Mouse (Mus musculus): ENCODE results near the gene Il22ra2. TPM values are rescaled to one million over a fixed set of nuclear protein-coding genes. Genes with fewer than 3 reads are reported as not detected.

Il22ra2 gene
- polyA plus RNA-seq, 1 experiment = not detected

- H3ac ChIP-seq (ENCODE audit: control insufficient read depth, insufficient read length, low read depth) = no peak overlapping the region
- no peak overlapping the region for H3K4me3 ChIP-seq (ENCODE audit: insufficient read depth, poor library complexity, severe bottlenecking)
- no peaks in the 10 kb centered on the region for H3K27me3 ChIP-seq (ENCODE audit: control insufficient read depth, insufficient read depth, insufficient read length)
- H3K36me3 ChIP-seq (ENCODE audit: control insufficient read depth, insufficient read depth) = no peaks in the 10 kb centered on the region
- no peak for TF ChIP-seq MYOD1 (IDR thresholded peaks at IDR 0.05; ENCODE audit: control insufficient read depth, insufficient read length, low read depth)
- TF ChIP-seq MYOG (IDR thresholded peaks at IDR 0.05; ENCODE audit: control insufficient read depth, extremely low read depth, insufficient read length) = no peak
- TF ChIP-seq CTCF (IDR thresholded peaks at IDR 0.05; ENCODE audit: control insufficient read depth, insufficient read depth, insufficient read length) = no peak
- TF ChIP-seq CEBPB (IDR thresholded peaks at IDR 0.05; ENCODE audit: low read depth) = no peak
- TF ChIP-seq MAX (IDR thresholded peaks at IDR 0.05) = no peak
- no peak for TF ChIP-seq USF1 (IDR thresholded peaks at IDR 0.05; ENCODE audit: low read depth)
- no peak for TF ChIP-seq FOSL1 (IDR thresholded peaks at IDR 0.05; ENCODE audit: insufficient read depth, low read length, poor library complexity, severe bottlenecking)
- H3K79me2 ChIP-seq (ENCODE audit: control insufficient read depth, insufficient read depth) = no peaks in the 10 kb centered on the region
- no peaks in the 10 kb centered on the region for H3K79me3 ChIP-seq (ENCODE audit: low read depth)
Observed at GRCm38 (mm10) chr10:19624617-19625016, 2.8 kb downstream of the Il22ra2 start.

- H3K4me3 ChIP-seq (ENCODE audit: insufficient read depth, poor library complexity, severe bottlenecking) = no peak overlapping the region
- H3ac ChIP-seq (ENCODE audit: control insufficient read depth, insufficient read length, low read depth) = no peak overlapping the region
- H3K79me2 ChIP-seq (ENCODE audit: control insufficient read depth, insufficient read depth) = no peaks in the 10 kb centered on the region
- H3K36me3 ChIP-seq (ENCODE audit: control insufficient read depth, insufficient read depth) = no peaks in the 10 kb centered on the region
- TF ChIP-seq MYOG (IDR thresholded peaks at IDR 0.05; ENCODE audit: control insufficient read depth, extremely low read depth, insufficient read length) (no peak), FOSL1 (IDR thresholded peaks at IDR 0.05; ENCODE audit: insufficient read depth, low read length, poor library complexity, severe bottlenecking) (no peak), CEBPB (IDR thresholded peaks at IDR 0.05; ENCODE audit: low read depth) (no peak), MYOD1 (IDR thresholded peaks at IDR 0.05; ENCODE audit: control insufficient read depth, insufficient read length, low read depth) (no peak), MAX (IDR thresholded peaks at IDR 0.05) (no peak), CTCF (IDR thresholded peaks at IDR 0.05; ENCODE audit: control insufficient read depth, insufficient read depth, insufficient read length) (no peak), USF1 (IDR thresholded peaks at IDR 0.05; ENCODE audit: low read depth) (no peak)
- no peaks in the 10 kb centered on the region for H3K27me3 ChIP-seq (ENCODE audit: control insufficient read depth, insufficient read depth, insufficient read length)
- H3K79me3 ChIP-seq (ENCODE audit: low read depth) = no peaks in the 10 kb centered on the region
Observed at GRCm38 (mm10) chr10:19627342-19627741, 5.5 kb downstream of the Il22ra2 start.

- no peak overlapping the region for H3K4me3 ChIP-seq (ENCODE audit: insufficient read depth, poor library complexity, severe bottlenecking)
- H3ac ChIP-seq (ENCODE audit: control insufficient read depth, insufficient read length, low read depth) = no peak overlapping the region
- no peaks in the 10 kb centered on the region for H3K79me3 ChIP-seq (ENCODE audit: low read depth)
- no peaks in the 10 kb centered on the region for H3K79me2 ChIP-seq (ENCODE audit: control insufficient read depth, insufficient read depth)
- no peaks in the 10 kb centered on the region for H3K27me3 ChIP-seq (ENCODE audit: control insufficient read depth, insufficient read depth, insufficient read length)
- H3K36me3 ChIP-seq (ENCODE audit: control insufficient read depth, insufficient read depth) = no peaks in the 10 kb centered on the region
- TF ChIP-seq FOSL1 (IDR thresholded peaks at IDR 0.05; ENCODE audit: insufficient read depth, low read length, poor library complexity, severe bottlenecking) (no peak), CEBPB (IDR thresholded peaks at IDR 0.05; ENCODE audit: low read depth) (no peak), MYOG (IDR thresholded peaks at IDR 0.05; ENCODE audit: control insufficient read depth, extremely low read depth, insufficient read length) (no peak), MYOD1 (IDR thresholded peaks at IDR 0.05; ENCODE audit: control insufficient read depth, insufficient read length, low read depth) (no peak), MAX (IDR thresholded peaks at IDR 0.05) (no peak), CTCF (IDR thresholded peaks at IDR 0.05; ENCODE audit: control insufficient read depth, insufficient read depth, insufficient read length) (no peak), USF1 (IDR thresholded peaks at IDR 0.05; ENCODE audit: low read depth) (no peak)
Observed at GRCm38 (mm10) chr10:19627748-19628147, 6.0 kb downstream of the Il22ra2 start.

GRCm38 (mm10) chr10:19631616-19632195, 9.9 kb downstream of the Il22ra2 start:
- Histone ChIP-seq H3K79me3 (ENCODE audit: low read depth) (no peaks in the 10 kb centered on the region), H3K36me3 (ENCODE audit: control insufficient read depth, insufficient read depth) (no peaks in the 10 kb centered on the region), H3ac (ENCODE audit: control insufficient read depth, insufficient read length, low read depth) (no peak overlapping the region), H3K27me3 (ENCODE audit: control insufficient read depth, insufficient read depth, insufficient read length) (no peaks in the 10 kb centered on the region), H3K79me2 (ENCODE audit: control insufficient read depth, insufficient read depth) (no peaks in the 10 kb centered on the region), H3K4me3 (ENCODE audit: insufficient read depth, poor library complexity, severe bottlenecking) (no peak overlapping the region)
- no peak for TF ChIP-seq MYOD1 (IDR thresholded peaks at IDR 0.05; ENCODE audit: control insufficient read depth, insufficient read length, low read depth)

- H3K36me3 ChIP-seq (ENCODE audit: control insufficient read depth, insufficient read depth) = no peaks in the 10 kb centered on the region
- no peak overlapping the region for H3ac ChIP-seq (ENCODE audit: control insufficient read depth, insufficient read length, low read depth)
- no peak overlapping the region for H3K4me3 ChIP-seq (ENCODE audit: insufficient read depth, poor library complexity, severe bottlenecking)
- H3K79me2 ChIP-seq (ENCODE audit: control insufficient read depth, insufficient read depth) = no peaks in the 10 kb centered on the region
- H3K79me3 ChIP-seq (ENCODE audit: low read depth) = no peaks in the 10 kb centered on the region
- TF ChIP-seq MYOD1 (IDR thresholded peaks at IDR 0.05; ENCODE audit: control insufficient read depth, insufficient read length, low read depth) = no peak
- TF ChIP-seq CTCF (IDR thresholded peaks at IDR 0.05; ENCODE audit: control insufficient read depth, insufficient read depth, insufficient read length) = no peak
- TF ChIP-seq MYOG (IDR thresholded peaks at IDR 0.05; ENCODE audit: control insufficient read depth, extremely low read depth, insufficient read length) = no peak
- no peak for TF ChIP-seq CEBPB (IDR thresholded peaks at IDR 0.05; ENCODE audit: low read depth)
- TF ChIP-seq FOSL1 (IDR thresholded peaks at IDR 0.05; ENCODE audit: insufficient read depth, low read length, poor library complexity, severe bottlenecking) = no peak
- TF ChIP-seq USF1 (IDR thresholded peaks at IDR 0.05; ENCODE audit: low read depth) = no peak
- TF ChIP-seq MAX (IDR thresholded peaks at IDR 0.05) = no peak
- no peaks in the 10 kb centered on the region for H3K27me3 ChIP-seq (ENCODE audit: control insufficient read depth, insufficient read depth, insufficient read length)
Observed at GRCm38 (mm10) chr10:19638851-19639250, 17.1 kb downstream of the Il22ra2 start.

GRCm38 (mm10) chr10:19639630-19640029, 17.8 kb downstream of the Il22ra2 start:
- TF ChIP-seq FOSL1 (IDR thresholded peaks at IDR 0.05; ENCODE audit: insufficient read depth, low read length, poor library complexity, severe bottlenecking) (no peak), MYOD1 (IDR thresholded peaks at IDR 0.05; ENCODE audit: control insufficient read depth, insufficient read length, low read depth) (no peak), MYOG (IDR thresholded peaks at IDR 0.05; ENCODE audit: control insufficient read depth, extremely low read depth, insufficient read length) (no peak), CTCF (IDR thresholded peaks at IDR 0.05; ENCODE audit: control insufficient read depth, insufficient read depth, insufficient read length) (no peak), CEBPB (IDR thresholded peaks at IDR 0.05; ENCODE audit: low read depth) (no peak), USF1 (IDR thresholded peaks at IDR 0.05; ENCODE audit: low read depth) (no peak), MAX (IDR thresholded peaks at IDR 0.05) (no peak)
- Histone ChIP-seq H3K79me2 (ENCODE audit: control insufficient read depth, insufficient read depth) (no peaks in the 10 kb centered on the region), H3K27me3 (ENCODE audit: control insufficient read depth, insufficient read depth, insufficient read length) (no peaks in the 10 kb centered on the region), H3K79me3 (ENCODE audit: low read depth) (no peaks in the 10 kb centered on the region), H3K4me3 (ENCODE audit: insufficient read depth, poor library complexity, severe bottlenecking) (no peak overlapping the region), H3K36me3 (ENCODE audit: control insufficient read depth, insufficient read depth) (no peaks in the 10 kb centered on the region), H3ac (ENCODE audit: control insufficient read depth, insufficient read length, low read depth) (no peak overlapping the region)

Data from C2C12 (cell line).